Mouse (Mus musculus) testis, postnatal 10 days (tissue): ENCODE results near the gene Wdr74.
A peak's percentile ranks its signal among the peaks of the same experiment; 100 is the strongest.

ENCODE experiments used
- DNase-seq: peaks from one replicate; pipeline ENCODE4 v3.0.0; 2021; ENCODE audit warnings: low spot score

The Wdr74 gene

DNA sequence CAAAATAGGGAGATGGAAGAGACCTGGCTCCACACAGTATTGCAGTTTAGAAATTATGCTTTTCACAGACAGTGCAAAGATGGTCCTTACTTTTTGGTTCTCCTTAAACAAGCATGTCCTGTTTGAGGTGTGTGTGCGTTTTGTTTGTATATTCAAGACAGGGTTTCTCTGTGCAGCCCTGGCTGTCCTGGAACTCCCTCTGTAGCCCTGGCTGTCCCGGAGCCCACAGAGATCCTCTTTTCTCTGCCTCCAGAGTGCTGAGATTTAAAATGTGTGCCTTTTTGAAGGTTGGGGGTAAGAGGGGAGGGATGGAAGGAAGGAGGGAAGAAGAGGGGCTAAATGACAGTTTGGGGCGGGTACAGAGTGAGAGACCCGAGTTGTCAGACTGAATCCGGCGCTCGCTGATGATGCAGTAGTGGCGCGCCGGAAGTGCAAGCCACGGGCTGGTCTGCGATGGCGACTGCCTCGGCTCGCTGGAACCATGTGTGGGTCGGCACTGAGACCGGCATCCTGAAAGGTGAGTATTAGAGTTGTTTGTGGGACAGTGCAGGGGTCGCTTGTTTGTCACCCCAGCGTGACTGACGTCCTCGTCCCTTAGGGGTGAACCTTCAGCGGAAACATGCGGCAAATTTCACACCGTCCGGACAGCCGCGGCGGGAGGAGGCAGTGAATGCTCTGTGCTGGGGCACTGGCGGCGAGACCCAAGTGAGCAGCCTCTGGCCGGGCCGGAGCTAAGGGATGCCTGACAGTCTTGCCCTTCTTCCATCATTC lies at the start of gene Wdr74:
Wdr74 (plus strand) TSS at position 439 of the 771 bp plus-strand sequence.
- DNase-seq: peak; percentile 96

DNA sequence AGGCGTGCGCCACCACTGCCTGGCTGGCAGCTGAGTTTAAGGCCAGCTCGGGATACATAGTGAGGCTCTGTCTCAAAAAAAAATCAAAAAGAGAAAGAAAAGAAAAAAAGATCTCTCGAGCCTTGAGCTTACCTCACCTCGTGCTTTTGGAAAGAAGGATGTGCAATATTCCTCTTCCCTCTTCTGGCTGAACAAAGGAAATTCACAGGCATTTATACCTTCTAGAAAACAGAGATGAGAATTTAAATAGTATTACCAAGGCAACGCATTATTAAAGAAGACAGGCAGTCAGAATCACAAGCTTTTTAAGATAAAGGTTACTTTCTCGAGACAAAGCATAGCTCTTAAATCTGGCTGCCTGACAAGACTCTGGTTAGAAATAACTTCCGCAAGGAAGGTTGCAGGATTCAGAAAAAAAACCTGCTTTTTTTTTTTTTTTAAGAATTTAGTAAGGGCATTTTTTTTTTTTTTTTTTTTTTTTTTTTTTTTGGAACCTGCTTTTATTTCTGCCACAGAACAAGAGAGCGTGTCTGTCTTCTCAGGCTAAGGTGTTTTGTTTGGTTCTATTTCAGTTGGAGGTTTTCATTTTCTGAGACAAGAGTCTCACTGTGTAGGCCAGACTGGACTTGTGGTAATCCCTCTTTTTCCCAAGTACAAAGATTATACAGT lies 43.6 kb upstream of the Wdr74 start:
- no peak for DNase-seq

DNA sequence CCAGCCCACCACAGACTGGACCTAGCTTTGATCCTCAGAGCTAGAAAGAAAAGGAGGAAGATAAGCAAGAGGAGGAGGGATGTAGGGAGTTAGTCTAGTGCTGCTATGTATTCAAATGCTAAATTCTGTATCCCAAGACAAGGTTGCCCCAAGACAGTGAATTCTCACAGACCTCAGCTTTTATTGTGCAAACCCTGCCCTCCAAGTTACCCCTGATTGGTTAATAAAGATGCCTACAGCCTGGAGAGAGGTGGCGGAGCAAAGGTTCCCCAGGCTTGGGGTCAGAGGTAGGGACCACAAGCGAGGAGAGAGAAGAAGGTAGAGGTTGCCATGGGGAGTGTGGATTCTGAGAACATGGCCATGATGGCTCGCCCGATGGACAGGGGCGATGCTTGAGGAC lies 42.9 kb upstream of the Wdr74 start:
- no peak for DNase-seq

DNA sequence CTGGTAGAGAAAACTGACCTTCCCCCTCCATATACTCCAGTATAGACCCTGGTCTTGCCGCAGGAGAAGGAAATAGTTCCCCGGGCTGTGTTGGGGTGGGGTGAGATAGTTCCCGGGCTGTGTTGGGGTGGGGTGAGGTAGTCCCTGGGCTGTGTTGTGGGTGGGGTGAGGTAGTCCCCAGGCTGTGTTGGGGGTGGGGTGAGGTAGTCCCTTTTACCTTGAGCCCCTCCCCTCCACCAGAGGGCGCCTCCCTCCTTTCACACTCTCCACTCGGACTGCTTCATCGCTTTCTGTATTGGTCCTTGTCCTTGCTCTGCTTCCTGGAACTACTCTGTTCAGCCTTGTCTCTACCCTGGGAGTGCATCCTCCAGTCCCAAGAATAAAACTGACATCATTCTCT lies 40.3 kb upstream of the Wdr74 start:
- DNase-seq: peak; percentile 64

DNA sequence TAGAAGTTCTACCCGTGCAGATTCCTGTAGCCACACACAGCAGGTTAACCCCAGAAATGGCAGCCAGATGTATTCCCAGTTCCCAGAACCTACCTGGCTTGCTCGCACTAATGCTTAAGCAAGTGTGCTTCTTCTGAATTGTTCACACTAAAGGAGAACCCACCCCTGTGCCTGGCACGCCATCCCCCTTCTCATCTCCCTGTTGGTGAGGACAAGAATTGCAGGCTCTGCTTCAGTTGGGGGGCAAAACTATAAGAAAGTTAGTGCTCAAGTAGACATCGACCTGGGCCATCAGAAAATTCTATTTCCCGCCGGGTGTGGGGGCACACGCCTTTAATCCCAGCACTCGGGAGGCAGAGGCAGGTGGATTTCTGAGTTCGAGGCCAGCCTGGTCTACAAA lies 36.0 kb upstream of the Wdr74 start:
- no peak for DNase-seq

DNA sequence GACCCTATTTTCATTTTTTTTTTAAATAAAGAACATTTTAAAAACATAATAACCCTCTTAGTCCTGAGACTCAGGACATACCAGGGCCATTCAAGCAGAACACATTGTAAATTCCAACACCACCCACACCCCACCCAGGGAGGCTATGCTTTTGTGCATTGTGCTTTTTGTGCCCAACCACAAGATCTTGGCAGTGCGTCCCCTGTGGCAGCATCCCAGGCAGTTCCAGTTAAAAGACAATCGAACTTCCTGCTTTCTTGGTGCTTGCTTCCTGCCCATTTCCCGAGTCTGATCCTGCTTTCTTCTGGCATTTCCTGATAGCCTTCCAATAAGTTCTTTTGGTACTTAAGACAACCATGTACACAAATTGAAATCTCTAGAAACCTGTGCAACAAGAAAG lies 33.2 kb upstream of the Wdr74 start:
- no peak for DNase-seq

DNA sequence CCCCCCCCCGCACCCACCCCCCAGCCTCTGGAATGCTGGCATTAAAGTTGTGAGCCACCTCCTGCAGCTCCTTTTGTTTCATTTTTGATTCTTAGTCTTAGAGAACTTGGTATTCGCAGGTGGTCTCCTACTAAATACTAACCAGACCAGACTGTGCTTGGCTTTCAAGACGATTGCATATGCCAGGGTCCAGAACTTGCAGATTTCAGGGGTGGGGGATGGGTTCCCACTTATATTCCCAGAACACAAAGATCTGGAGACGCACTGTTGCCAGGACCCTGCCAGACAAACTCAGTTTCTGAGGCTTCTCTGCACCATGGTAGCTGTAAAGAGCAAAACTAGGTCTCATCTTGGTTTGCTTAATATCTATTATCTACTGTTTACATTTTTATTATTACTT lies 32.1 kb upstream of the Wdr74 start:
- DNase-seq: no peak

DNA sequence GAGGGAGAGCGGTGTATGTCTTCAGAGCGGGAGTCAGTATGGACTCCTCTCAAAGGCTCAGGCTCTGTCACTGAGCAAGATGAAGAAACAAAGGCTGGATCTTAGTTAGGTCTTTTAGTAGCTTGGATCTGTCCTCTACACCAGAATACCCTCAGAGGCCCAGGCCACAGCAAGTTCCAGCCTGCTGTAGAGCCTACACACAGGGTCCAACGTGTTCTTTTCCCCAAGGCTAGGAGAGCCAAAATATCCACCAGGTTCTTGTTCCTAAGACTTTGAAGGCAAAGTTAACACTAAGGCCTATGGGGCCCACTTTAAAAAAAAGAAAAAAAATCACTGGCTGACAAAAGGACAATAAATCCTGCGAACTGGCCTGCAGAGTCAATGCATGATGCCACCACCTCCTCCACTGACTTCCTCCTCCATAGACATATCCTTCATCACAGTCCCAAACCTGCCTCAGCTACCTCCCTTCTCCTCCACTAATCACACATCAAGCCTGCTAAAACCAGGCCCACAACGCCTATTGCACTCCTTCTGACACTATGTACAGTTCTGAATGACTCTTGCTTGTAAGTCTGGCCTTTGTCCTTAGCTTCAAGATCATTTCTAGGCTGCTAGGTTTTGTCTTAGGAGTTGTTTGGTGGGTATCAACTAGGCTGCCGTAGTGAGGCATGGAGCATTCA lies 30.5 kb upstream of the Wdr74 start:
- no peak for DNase-seq

DNA sequence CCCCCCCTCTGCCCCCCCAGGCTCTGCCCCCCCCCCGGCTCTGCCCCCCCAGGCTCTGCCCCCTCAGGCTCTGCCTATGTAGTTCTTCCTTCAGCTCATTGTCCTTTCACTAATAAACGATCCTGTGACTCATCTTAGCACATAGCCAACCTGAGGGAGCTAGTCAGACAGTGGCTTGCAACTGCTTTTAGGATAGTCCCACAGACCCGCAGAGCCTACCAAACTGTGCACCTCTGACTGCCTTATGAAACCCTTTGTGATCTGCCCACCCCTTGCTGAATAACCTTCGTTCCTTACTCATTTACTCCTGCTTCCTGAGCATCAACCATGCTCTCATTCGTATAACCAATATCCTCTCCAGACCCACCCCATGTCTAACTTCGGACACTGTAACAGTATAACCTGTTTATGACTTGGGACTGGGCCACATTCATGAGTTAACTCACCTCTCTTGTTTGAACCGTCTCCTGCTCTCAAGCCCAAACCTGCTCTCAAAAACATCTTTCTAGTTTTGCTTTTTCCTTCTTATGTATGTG lies 29.4 kb upstream of the Wdr74 start:
- DNase-seq: no peak

DNA sequence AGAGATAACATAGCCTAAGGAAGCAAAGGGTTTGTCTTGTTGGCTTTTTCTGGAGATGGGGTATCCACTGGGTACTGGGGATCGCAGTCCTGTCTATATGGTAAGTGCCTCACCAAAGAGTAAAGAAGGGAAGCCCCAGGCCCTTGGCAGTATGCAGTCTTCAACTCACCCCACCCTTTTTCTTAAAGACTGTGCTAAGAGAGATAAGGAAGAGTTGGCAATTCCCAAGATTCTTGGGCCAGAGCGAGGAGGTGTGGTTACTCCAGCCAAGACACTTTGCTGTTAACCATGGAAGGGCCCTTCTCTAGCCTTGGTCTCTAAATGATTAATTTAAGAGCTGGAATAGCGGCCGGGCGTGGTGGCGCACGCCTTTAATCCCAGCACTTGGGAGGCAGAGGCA lies 28.7 kb upstream of the Wdr74 start:
- DNase-seq: no peak

DNA sequence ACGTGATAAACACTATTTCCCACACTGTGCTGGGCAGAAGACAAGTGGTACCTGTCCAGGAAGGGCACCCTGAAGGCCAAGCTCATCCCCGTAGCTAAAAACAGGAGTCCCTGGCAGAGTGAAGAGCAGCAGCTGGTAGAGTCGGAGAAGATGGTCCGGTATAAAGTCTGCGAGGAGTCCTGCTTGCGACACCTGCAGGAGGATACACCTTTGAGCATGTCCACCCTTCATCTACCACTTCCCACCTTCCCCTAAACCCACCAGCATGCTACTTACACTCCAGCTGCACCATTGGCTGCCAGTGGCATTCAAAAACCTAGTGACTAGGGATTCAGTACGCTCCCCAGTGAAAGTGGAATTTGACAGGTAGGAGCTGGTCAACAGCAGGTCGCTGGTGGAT lies 26.7 kb upstream of the Wdr74 start:
- DNase-seq: no peak

DNA sequence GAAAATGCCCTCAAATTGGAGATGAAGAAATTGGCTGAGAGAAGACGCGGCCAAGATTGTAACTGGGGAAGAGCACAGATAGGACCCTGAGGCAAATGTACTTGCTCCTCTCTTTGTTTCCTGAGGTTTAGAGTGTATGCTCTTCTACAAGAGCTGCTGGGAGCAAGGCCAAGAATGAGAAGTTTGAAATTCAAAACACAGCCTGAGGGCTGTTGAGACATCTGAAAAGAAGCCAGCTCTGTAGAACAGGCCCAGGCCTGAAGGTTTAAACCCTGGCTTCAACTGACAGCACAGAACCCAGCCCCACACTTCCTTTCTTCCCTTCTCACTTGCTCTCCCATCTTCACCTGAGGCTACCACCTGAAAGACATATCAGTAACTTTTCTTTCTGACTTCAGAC lies 25.6 kb upstream of the Wdr74 start:
- DNase-seq: no peak

DNA sequence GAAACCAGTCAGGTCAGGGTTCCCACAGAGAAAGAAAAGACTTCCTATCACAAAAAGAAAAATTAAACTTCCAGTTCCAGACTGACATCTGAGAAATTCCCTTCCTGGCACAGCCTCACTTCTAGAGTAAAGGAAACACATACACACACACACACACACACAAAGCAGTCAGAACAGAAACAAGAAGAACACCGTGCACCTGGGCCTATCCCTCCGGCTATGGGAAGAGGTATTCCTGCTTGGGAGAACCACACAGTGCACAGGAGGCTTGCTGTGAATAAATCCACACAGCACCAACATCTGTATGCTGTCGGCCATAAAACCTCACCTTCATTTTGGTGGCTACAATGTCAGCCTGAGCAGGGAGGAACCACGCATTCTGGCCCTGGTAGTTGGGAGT lies 24.1 kb upstream of the Wdr74 start:
- DNase-seq: no peak

DNA sequence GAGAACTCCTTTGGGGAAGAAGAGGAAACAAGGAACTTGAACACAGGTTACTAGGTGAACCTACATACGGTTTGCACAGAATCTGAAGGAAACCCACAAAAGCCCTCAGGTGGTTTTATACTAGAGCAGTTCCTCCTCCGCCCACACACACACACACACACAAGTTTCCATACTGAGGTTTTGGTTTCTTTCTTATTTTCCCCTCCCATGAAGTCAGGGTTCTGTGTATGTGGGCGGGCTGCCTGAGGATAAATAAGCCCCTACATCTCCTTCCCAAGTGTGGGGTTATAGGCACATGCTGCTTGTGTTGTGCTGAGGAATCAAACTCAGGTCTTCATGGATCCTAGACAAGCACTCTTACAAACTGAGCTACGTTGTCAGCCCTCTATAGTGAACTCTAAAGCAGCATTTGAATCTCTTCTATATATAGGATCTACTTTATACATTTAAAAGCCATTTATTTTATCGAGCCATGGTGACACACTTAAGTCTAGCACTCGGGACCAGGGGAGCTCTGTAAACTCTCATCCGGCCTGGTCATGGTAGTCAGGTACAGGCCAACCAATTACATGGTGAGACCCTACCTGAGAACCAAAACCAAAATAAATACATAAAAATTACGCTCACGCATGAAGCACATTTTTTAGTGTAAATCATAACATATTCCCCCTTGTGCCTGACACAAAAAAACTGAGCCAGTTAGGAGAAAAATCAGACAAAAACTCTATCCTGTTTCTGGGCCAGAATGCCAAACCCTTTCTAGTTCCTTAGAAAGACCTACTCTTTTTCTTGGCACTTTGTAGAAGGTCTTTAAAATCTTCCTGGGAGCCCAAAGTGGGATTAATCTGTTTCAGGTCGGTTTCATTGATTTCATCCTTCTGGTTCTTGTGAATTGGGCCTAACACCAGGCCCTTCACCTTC lies 23.4 kb upstream of the Wdr74 start:
- no peak for DNase-seq

DNA sequence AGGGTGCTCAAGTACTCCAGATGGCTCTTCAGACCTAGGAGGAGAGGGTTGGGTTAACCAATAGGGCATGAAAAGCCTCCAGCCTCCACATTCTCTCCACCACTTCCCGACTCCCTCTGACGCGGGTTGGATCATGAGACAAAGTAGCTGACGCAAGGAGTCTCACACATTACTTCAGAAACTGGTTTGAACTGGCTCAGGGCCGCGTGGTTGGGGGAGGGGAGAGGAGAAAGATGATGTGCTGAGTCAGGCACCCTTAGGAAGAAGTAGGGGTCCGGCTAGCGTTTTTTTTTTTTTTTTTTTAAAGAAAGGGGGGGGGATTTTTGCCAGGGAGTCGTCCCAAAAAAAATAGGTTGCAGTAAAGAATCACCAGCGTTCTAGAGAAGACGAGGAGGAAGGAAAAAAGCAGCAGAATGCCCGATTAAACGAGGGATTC lies 22.7 kb upstream of the Wdr74 start:
- peak; percentile 83 for DNase-seq

DNA sequence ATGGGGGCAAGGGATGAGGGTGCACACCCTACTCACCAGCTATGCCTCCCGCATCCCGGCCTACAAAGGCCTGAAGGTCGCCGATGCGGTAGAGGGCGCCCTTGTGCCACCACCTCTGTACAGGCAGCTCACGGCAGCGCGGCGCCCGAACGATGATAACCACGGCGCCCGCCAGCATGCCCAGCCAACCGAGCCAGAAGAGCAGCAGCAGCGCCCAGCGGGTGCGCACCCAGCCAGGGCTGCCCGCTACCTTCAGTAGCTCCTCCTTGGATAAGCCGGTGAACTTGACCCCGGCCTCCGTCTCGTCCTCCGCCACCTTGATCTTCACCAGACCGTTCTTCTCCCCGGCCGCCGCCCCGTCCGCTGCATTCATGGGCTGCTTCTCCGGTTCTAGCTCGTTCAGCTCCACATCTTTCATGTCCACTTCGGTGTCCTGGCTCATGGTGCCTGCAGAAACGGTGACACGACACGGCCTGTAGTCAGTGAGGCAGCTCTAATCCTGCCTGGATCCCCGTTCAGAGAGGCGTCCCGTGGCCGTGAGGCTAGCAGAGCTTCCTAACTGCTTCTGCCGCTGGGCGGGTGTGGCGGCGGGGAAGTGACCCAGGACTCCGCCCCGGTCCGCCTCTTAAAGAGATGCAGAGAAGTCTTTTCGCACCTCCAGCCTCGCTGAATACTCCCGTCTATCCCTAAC lies 22.2 kb upstream of the Wdr74 start:
- peak; percentile 94 for DNase-seq

DNA sequence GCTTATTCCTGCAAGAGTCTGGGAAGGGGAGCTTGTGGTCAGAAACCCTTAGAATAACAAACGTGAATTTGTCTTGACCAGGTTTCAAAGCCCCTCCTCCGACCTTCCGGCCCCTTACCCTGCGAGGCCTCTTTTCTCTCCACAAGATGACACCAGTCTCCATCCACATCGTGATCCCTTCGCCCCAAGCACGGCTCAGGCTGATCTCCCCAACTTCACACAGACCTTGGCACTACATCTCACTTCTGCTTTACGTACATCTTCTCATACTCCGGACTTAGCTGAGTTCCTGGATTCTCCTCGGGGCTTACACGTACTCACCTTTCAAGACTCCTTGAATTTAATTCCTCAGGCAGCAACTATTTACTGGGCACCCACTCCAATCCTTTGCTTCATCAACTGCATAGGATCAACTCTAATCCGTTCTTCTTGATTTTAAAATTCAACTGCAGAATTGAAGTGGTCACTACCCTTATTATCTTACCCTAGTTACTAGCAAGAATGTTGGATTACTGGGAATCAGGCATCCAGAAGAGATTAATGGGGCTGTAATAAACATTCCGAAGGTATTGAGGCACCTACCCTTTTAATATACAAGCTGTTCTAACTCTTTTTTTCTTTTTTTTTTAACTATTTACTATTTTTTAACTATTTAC lies 21.5 kb upstream of the Wdr74 start:
- no peak for DNase-seq

DNA sequence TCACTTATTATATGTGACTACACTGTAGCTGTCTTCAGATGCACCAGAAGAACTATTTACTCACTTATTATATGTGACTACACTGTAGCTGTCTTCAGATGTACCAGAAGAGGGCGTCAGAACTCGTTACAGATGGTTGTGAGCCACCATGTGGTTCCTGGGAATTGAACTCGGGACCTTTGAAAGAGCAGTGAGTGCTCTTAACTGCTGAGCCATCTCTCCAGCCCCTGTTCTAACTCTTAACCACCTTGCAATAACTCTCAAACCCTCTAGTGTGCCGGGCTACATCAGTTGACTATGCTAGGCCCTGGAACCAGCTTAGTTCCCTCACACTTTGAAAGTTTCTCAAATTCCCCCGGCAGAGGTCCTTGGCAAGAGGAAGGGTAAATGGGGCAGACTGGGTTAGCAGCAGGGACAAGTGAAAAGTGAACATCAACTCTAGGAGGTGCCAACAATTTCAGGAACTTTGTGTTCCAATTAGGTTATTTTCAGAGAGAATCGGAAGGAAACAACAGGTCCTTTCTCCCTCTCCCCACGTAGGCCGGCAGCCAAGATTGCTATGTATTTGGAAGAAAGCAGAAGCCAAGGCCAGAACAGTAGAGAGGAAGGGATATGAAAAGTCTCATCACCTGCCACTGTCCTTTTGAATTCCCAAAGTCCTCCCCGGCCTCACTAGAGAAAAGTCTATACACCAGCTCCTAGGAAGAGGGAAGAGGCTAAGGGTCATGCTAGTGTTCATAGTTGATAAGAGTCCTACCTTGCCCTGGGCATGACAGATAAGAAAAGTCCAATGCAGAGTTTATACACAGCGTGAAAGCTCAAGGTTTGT lies 20.8 kb upstream of the Wdr74 start:
- peak; percentile 81 for DNase-seq

DNA sequence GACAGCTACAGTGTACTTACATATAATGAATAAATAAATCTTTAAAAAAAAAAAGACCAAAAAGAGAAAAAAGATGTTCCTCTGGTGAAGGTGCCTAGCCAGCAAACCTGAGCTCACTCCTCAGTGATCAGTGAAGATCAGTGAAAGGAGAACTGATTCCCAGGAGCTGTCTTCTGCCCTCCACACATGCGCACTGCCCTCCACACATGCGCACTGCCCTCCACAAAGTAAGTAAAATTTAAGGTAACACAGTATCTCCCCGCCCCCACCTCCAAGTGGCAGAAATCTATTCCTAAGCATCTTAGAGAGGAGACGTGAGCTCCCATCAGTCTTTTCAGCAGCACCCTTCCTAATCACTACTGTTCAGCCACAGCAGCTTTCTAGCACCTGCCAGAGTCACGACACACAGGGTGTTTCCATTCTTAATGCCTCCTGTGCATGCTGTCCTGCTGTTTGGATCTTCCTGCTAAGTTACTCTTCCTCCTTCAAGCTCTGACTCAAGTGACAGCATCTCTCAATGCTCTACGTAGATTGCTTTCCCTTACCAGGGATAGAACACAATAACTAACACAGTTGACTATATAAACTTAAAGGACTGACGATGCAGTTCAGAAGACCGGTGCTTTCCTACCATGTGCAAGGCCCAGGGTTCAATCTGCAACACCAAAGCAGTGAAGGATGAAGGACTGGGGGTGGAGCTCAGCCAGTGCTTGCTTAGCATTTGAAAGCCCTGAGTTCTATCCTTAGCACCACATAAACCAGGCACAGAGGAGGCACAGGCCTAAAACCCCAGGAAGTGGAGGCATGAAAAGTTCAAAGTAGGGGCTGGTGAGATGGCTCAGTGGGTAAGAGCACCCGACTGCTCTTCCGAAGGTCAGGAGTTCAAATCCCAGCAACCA lies 19.5 kb upstream of the Wdr74 start:
- no peak for DNase-seq
